Mouse (Mus musculus) adrenal gland, postnatal 25 days (tissue): ENCODE results near the gene Mvb12a. TPM values are rescaled to one million over a fixed set of nuclear protein-coding genes. Genes with fewer than 3 reads are reported as not detected.

Experiments
- DNase-seq: peaks from one replicate; pipeline ENCODE4 v3.0.0; 2021; ENCODE audit warnings: mixed read lengths
- total RNA-seq: library from RNA; stranded (reverse); gene quantifications from 2 replicates; pipeline ENCODE4 v1.2.3, GENCODE M21; 2021

The Mvb12a gene
- total RNA-seq, 1 experiment from 2014 or later, result 73.7 TPM

- DNase-seq, result no peak
These were observed 51.0 kb downstream of the Mvb12a start for GRCm38 (mm10) chr8:71593556-71594323.

DNA sequence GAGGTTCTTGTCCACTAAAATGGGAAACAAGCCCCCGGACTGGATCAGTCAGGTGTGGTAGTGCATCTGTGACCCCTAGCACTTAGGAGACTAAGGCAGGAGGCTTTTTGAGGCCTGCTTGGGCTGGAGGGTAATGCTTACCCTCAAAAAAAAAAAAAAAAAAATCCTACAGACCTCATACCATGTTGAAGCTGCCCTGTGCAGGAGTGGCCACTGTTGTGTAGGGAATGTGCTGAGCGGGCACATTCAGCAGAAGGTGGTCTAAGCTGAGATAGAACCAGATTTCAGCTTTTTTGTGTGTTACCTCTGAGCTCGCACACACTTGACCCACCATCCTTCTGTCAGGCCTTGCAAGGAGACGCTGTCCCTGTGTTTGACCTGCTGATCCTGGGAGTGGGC, 51.6 kb downstream of the Mvb12a start:
- DNase-seq, result no peak

DNA sequence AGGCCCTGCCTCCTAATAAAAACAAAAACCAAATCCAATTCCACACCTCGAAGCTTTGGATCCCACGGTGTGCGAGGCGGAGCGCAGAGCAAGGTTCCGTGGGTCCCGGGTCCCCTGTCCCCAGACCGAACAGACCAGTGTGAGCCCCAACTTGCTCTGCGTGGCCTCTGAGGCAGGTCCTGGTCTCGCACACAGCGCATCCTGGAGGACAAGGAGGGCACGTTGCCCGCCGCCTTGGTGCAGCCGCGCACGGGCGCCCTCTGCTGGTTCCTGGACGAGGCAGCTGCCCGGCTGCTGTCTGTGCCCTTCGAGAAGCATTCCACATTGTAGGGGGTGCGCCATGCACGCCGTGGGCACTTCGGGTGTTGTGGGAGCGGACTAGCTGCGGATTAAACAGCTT, 53.1 kb downstream of the Mvb12a start:
- DNase-seq, result peak; percentile 95

DNA sequence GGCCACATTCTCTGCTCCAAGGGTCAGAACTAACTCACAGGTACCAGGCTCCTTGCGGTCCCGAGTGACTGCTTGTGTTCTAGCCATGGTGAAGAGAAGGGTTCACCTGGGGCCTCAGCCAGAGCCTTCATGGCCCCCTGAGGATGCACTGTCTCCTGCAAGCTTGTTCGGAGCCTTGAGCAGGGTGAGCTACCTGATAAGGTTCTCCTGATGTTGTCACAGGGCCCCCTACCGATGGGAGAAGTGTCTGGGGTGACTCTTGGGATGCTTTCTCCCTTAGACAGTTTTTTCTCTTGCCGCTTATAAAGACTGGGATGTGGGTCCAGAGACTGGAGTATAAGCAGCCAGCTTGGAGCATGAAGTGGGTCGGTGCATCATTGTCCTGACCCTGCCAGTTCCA, 53.7 kb downstream of the Mvb12a start:
- no peak for DNase-seq

- DNase-seq, result no peak
These were observed 54.1 kb downstream of the Mvb12a start for GRCm38 (mm10) chr8:71596798-71597197.

DNA sequence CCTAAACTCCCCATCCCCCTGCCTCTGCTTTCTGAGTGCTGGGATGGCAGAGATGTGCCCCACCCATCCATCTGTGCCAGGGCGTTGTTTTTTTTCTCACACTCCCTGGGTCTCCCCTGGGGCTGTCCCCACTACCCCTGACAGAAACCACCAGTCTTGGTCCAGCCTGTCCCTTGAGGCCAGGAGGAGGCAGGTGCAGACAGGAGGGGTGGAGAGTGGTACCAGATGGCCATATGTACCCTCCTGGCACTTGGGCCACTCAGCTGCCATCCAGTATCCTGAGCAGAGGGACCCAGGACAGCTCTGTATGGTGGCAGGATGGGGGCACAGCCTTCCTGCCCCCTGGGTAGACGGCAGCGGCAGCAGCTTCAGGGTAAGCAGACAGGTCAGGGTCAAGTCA, 54.7 kb downstream of the Mvb12a start, which contains the start of gene Fam129c:
Gene Fam129c (plus strand): TSS at position 198 of the 400 bp plus-strand sequence.
- no peak for DNase-seq

Other genes starting within 250 kb of the Mvb12a start
- 168 and 199 TPM in 2 replicates for gene Use1, start 176.1 kb upstream of the Mvb12a start, total RNA-seq
- gene Ocel1, start 171.6 kb upstream of the Mvb12a start, total RNA-seq, result 18.7 and 20.7 TPM in 2 replicates
- 64.5 and 75.8 TPM in 2 replicates for gene Nr2f6, start 161.0 kb upstream of the Mvb12a start, total RNA-seq
- 20.6 and 25.8 TPM in 2 replicates for gene Ushbp1, start 147.1 kb upstream of the Mvb12a start, total RNA-seq
- gene Babam1, start 146.1 kb upstream of the Mvb12a start, total RNA-seq, result 105 and 116 TPM in 2 replicates
- 3.2 and 4.1 TPM in 2 replicates for gene Ankle1, start 136.9 kb upstream of the Mvb12a start, total RNA-seq
- 63.0 and 82.8 TPM in 2 replicates for gene Abhd8, start 79.3 kb upstream of the Mvb12a start, total RNA-seq
- gene Mrpl34, start 78.0 kb upstream of the Mvb12a start, total RNA-seq, result 109 and 113 TPM in 2 replicates
- 62.5 and 64.7 TPM in 2 replicates for gene Dda1, start 73.7 kb upstream of the Mvb12a start, total RNA-seq
- gene Ano8, start 57.0 kb upstream of the Mvb12a start, total RNA-seq, result 17.3 and 23.3 TPM in 2 replicates
- gene Gtpbp3, start 54.8 kb upstream of the Mvb12a start, total RNA-seq, result 26.5 and 28.7 TPM in 2 replicates
- 167 and 192 TPM in 2 replicates for gene Plvap, start 31.2 kb upstream of the Mvb12a start, total RNA-seq
- gene Ccdc194, start 17.2 kb upstream of the Mvb12a start, total RNA-seq, result not detected in 2 replicates
- 66.0 and 70.2 TPM in 2 replicates for gene Bst2, start 5.5 kb upstream of the Mvb12a start, total RNA-seq
- 5.0 and 8.9 TPM in 2 replicates for gene Tmem221, start 15.9 kb downstream of the Mvb12a start, total RNA-seq
- gene Nxnl1, start 23.7 kb downstream of the Mvb12a start, total RNA-seq, result 1.1 TPM in 2 replicates
- 156 and 167 TPM in 2 replicates for gene Slc27a1, start 26.0 kb downstream of the Mvb12a start, total RNA-seq
- 145 and 153 TPM in 2 replicates for gene Pgls, start 49.3 kb downstream of the Mvb12a start, total RNA-seq
- gene Fam129c, start 54.7 kb downstream of the Mvb12a start, total RNA-seq, result 4.0 TPM in 2 replicates
- gene Colgalt1, start 68.1 kb downstream of the Mvb12a start, total RNA-seq, result 64.6 and 66.2 TPM in 2 replicates
- 8.3 and 8.4 TPM in 2 replicates for gene Unc13a, start 128.8 kb downstream of the Mvb12a start, total RNA-seq
- gene Jak3, start 133.4 kb downstream of the Mvb12a start, total RNA-seq, result 11.7 and 14.3 TPM in 2 replicates
- gene Insl3, start 146.3 kb downstream of the Mvb12a start, total RNA-seq, result 6.1 and 7.8 TPM in 2 replicates
- 3.7 and 4.8 TPM in 2 replicates for gene B3gnt3, start 158.9 kb downstream of the Mvb12a start, total RNA-seq
- gene Fcho1, start 182.8 kb downstream of the Mvb12a start, total RNA-seq, result 2.2 and 2.6 TPM in 2 replicates